Mouse (Mus musculus): ENCODE results near the gene Hlcs. TPM values are rescaled to one million over a fixed set of nuclear protein-coding genes. Genes with fewer than 3 reads are reported as not detected.

Hlcs gene
- total RNA-seq, 2 experiments from 2014 or later, result 14.8 to 16.5 TPM

GRCm38 (mm10) chr16:94082960-94083847 is 230.2 kb downstream of the Hlcs start:
- DNase-seq (ENCODE audit: low spot score in 2 of 2), result no peak

GRCm38 (mm10) chr16:94081996-94082708 is 231.2 kb downstream of the Hlcs start:
- no peak for DNase-seq (ENCODE audit: low spot score in 2 of 2)

- no peak for DNase-seq (ENCODE audit: low spot score in 2 of 2)
These were observed 231.8 kb downstream of the Hlcs start for GRCm38 (mm10) chr16:94081596-94081995.

- DNase-seq (ENCODE audit: low spot score in 2 of 2), result no peak
These were observed 233.4 kb downstream of the Hlcs start for GRCm38 (mm10) chr16:94079856-94080555.

GRCm38 (mm10) chr16:94079075-94079855 is 234.1 kb downstream of the Hlcs start:
- no peak for DNase-seq (ENCODE audit: low spot score in 2 of 2)

Small RNAs within 50 kb of the gene (microRNA-seq; reads per million reads assigned to microRNA genes)
- gene Gm23062 (ENCODE audit: borderline number of aligned reads in 2 of 2), result 0 reads per million in 2 experiments

Other genes with a start within 250 kb of the Hlcs start
- not detected for gene Sim2, start 228.6 kb downstream of the Hlcs start, total RNA-seq (2021)
- gene Ripply3, start 14.8 kb upstream of the Hlcs start, total RNA-seq (2021), result 1 to 10 TPM; 5.1 to 5.3 TPM
- gene Ttc3, start 57.0 kb upstream of the Hlcs start, total RNA-seq (2021), result 100 to 1,000 TPM in 1 of 2 experiments, 10 to 100 TPM in 1; 93.2 to 101 TPM
- 10 to 100 TPM; 65.4 to 95.0 TPM for gene Pigp, start 58.3 kb upstream of the Hlcs start, total RNA-seq (2021)
- gene Vps26c, start 213.3 kb upstream of the Hlcs start, total RNA-seq (2021), result 10 to 100 TPM; 54.0 to 54.3 TPM